Mouse (Mus musculus): Measurements from ENCODE around the gene Guca1b.

GRCm38 (mm10) chr17:47441296-47442051 lies 56.3 kb downstream of the Guca1b start:
- no peak for TF ChIP-seq CTCF (IDR thresholded peaks at IDR 0.05; ENCODE audit: low read depth)
- TF ChIP-seq EP300 (IDR thresholded peaks at IDR 0.05; ENCODE audit: low read depth), result no peak

All from heart, postnatal 0 days (tissue).